Mouse (Mus musculus) skeletal muscle tissue, adult 2 months (tissue): ENCODE measurements around the gene Acap3.

Source experiments
- DNase-seq: peaks from one replicate; pipeline ENCODE4 v3.0.0-alpha.2; 2012; ENCODE audit warnings: low read depth, low spot score

Acap3 gene

DNA sequence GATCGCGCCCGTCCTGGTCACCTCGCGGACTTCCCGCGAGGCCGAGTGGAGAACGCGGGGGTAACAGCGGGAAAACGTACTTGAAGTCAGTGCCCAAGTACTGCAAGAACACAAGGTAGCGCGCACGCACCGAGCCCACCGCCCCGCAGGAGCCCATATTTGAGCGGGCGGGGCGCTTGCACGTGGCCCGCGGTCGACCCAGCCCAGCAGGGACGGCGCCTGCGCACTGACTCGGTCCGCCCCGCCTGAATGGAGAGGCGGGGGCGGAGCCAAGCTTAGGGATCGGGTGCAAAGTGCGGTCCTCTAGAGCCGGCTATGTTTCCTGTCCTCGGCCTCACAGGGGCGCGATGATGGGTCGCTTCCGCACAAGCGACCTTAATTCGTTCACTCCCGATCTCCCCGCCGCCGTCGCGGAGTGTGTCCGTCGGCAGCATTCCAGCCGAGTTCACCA lies at the start of gene Acap3, which contains the start of gene Pusl1:
Gene Acap3 (plus strand): TSS at position 272 of the 451 bp plus-strand sequence.
Gene Pusl1 (minus strand): TSS at position 231 of the 451 bp plus-strand sequence.
- DNase-seq = peak; percentile 93

DNA sequence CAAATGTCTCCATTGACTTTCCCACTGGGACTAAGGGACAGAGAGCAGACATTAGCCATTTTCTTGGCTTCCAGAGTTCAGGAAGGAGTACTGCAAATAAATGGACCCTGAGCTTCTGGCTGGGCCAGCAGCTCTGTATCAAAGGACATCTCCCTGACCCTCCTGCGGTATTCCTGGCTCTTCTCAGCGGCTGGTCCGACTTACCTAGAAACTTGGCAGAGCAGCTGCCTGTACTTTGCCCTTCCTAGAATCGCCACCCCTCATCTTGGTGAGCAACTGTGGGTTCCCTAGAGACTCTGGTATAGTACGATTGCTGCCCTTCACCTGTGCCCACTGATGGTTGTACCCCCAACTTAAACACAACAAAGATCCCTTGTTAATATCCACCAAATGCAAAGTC lies 48.4 kb upstream of the Acap3 start:
- no peak for DNase-seq

- peak; percentile 96 for DNase-seq
Measured at GRCm38 (mm10) chr4:155846871-155847578, 44.6 kb upstream of the Acap3 start, which contains the start of gene Dvl1. TSS of gene Dvl1 (plus strand) at chr4:155847402.

DNA sequence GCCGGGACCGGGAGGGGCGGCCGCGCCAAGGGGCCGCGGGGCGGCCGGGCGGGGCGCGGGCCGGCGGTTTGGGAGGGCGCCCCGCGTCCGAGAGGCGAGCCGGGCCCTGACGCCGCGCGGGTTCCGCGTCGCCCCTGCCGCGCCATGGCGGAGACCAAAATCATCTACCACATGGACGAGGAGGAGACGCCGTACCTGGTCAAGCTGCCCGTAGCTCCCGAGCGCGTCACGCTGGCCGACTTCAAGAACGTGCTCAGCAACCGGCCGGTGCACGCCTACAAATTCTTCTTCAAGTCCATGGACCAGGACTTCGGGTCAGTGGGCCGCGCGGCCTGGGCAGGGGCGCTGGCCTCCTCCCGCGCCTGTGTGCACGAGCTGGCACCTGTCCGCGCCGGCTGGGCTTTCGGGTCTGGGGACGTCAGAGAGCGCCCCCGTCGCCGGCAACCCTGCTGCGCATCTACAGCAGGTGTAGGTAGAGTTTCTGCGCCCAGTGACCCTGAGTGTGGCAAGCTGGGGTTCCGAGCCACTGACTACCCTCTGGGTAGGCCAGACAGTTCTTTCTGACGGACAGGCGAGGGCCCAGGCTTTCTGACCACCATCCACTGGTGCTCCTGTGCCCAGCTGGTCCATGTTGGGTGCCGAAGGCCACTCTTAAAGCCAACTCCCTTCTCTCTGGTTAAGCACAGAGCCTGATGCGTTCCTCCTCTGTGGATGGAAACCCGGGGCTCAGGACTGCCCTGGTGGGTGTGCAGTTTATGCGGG lies 43.9 kb upstream of the Acap3 start:
- peak; percentile 70 for DNase-seq

GRCm38 (mm10) chr4:155848434-155849095 lies 43.1 kb upstream of the Acap3 start:
- DNase-seq = peak; percentile 87

- no peak for DNase-seq
Measured at GRCm38 (mm10) chr4:155849391-155849790, 42.2 kb upstream of the Acap3 start.

GRCm38 (mm10) chr4:155849792-155850451 lies 41.7 kb upstream of the Acap3 start:
- DNase-seq = no peak

- no peak for DNase-seq
Measured at GRCm38 (mm10) chr4:155851368-155851767, 40.3 kb upstream of the Acap3 start.

DNA sequence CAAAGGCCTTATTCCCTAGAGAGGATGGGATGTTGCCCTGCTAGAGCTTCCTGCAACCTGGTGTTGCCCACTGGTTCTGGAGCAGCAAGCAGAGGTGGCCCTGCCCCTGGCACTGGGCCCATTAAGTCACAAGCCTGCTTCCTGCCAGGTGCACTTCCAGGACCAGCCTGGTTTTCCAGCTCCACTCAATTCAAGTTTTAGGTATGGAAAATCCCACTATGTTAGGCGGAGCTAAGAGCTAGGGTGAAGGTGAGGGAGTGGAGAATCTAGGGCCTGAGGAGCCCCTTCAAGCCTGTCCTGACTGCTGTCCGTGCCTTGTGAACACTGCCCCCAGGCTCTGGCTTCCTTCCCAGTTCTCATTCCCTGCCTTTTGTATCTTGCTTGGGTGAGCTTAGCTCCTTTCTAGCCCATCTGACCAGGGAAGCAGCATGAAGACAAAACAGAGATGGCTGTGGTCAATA lies 39.6 kb upstream of the Acap3 start:
- DNase-seq = no peak

GRCm38 (mm10) chr4:155853421-155853820 lies 38.2 kb upstream of the Acap3 start:
- DNase-seq = no peak

DNA sequence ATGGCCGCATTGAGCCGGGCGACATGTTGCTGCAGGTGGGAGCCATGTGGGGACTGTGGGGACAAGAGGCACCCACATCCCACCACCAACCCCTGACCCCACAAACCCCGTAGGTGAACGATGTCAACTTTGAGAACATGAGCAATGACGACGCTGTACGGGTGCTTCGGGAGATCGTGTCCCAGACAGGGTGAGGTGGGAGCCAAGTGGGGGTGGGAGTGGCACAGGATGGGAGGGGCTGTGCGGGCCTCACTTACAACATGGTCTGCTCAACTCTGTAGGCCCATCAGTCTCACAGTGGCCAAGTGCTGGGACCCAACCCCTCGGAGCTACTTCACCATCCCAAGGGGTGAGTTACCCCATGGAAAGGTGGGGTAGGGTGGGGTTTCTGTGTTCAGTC lies 36.6 kb upstream of the Acap3 start:
- no peak for DNase-seq

- no peak for DNase-seq
Measured at GRCm38 (mm10) chr4:155856071-155856470, 35.6 kb upstream of the Acap3 start.

- no peak for DNase-seq
Measured at GRCm38 (mm10) chr4:155856881-155857280, 34.7 kb upstream of the Acap3 start.

DNA sequence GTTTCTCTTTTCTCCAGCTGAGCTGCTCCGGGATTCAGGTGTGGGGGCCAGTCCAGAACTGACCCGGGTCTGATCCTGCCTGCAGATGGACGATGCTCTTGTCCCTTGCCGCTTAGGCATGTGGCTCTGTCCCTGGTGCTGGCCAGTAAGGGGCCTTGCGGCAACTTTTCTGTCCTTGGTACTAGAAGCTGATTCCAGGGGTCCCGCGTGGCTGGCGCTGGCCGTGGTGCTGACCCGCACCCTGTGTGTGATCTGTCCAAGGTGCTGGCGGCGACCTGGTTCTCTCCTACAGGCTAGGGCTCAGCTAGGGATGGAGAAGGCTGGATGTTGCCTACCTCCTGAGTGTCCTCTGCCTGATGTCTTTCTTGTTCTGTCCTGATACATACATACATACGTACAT lies 32.3 kb upstream of the Acap3 start:
- no peak for DNase-seq

DNA sequence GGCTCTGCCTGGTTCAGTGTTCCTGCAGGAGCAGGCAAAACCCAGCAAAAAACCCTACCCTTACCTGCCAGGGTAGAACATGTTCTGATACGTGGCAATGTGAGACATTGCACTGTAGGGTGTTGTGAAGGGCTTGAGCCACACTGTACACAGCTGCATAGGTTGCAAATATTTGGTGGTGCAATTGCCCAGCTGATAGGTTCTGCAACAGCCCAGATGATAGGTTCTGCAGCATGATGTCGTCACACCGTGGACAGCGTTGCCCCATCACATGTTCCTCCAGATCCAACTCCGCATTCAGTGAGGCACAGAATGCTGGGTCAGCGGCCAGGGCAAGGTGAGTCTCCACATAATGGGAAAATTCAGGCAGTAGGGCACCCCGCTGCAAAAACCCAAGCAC lies 29.8 kb upstream of the Acap3 start:
- DNase-seq = no peak

- no peak for DNase-seq
Measured at GRCm38 (mm10) chr4:155863001-155863400, 28.6 kb upstream of the Acap3 start, which contains the start of gene Tas1r3. TSS of gene Tas1r3 (minus strand) at chr4:155863362.

GRCm38 (mm10) chr4:155868614-155869298 lies 22.9 kb upstream of the Acap3 start:
- no peak for DNase-seq

DNA sequence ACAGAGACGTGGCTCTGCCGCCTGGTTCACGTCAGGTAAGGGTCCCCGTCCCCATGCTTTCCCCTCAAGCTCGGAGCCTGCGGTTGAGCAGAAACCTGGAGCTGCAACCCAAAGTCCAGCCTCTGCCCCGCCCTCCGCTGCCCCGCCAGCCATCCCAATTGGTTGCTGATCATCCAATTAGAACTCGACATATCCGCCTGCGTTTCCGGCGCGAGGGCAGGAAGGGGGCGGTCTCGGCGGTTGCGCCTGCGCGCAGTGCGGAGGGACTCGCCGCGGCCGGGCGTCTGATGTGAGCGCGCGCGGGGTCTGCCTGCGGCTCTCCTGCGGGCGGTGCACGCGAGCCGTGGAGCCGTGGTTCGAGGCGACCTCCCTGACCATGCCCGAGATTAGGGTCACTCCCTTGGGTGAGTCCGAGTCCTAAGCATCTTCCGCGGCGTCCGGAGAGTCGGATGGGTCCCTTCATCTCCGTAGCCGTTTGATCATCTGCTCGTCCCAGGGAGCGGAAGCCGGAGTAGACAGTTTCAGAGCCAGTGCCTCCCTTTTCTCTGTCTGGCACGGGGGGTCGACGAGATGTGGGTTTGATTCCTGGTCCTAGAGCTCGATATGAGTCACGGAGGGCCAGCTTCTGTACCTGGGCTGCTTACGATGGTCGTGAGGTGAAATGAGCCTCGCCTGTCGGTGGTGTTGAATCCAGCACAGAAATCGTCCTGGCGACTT lies 22.1 kb upstream of the Acap3 start, which contains the start of the genes Cptp and Ints11:
Gene Cptp (minus strand): TSS at position 124 of the 717 bp plus-strand sequence.
Gene Ints11 (plus strand): TSS at position 230 of the 717 bp plus-strand sequence.
- peak; percentile 91 for DNase-seq

GRCm38 (mm10) chr4:155871404-155871803 lies 20.2 kb upstream of the Acap3 start:
- no peak for DNase-seq

GRCm38 (mm10) chr4:155883587-155883986 lies 8.0 kb upstream of the Acap3 start:
- DNase-seq = no peak
